Mouse (Mus musculus): ENCODE data around the gene Ninj2. TPM values are rescaled to one million over a fixed set of nuclear protein-coding genes. Genes with fewer than 3 reads are reported as not detected.

The Ninj2 gene
- polyA plus RNA-seq, 1 experiment, result 0.26 TPM

GRCm38 (mm10) chr6:120189287-120189686 is 96.1 kb downstream of the Ninj2 start:
- DNase-seq, result no peak
- H3K4me3 ChIP-seq (replicated peaks; ENCODE audit: extremely low read depth, low read depth, low read length), result no peak overlapping the region
- H3K4me1 ChIP-seq (ENCODE audit: control insufficient read depth, insufficient read depth, low read length), result peaks cover 18% of the 10 kb centered on the region
- TF ChIP-seq CTCF (IDR thresholded peaks at IDR 0.05; ENCODE audit: insufficient read depth, low read length) (no peak), POLR2A (IDR thresholded peaks at IDR 0.05; ENCODE audit: borderline replicate concordance, extremely low read depth, low read depth, low read length) (no peak)
- 76% methylated on average over 5 of the region's 5 CpGs for WGBS

GRCm38 (mm10) chr6:120190365-120190764 is 97.2 kb downstream of the Ninj2 start:
- no peak for TF ChIP-seq CTCF (IDR thresholded peaks at IDR 0.05; ENCODE audit: insufficient read depth, low read length)
- no peak for TF ChIP-seq POLR2A (IDR thresholded peaks at IDR 0.05; ENCODE audit: borderline replicate concordance, extremely low read depth, low read depth, low read length)

GRCm38 (mm10) chr6:120190912-120191311 is 97.8 kb downstream of the Ninj2 start:
- WGBS, result 64% methylated on average over 4 of the region's 4 CpGs
- TF ChIP-seq POLR2A (IDR thresholded peaks at IDR 0.05; ENCODE audit: borderline replicate concordance, extremely low read depth, low read depth, low read length) (no peak), CTCF (IDR thresholded peaks at IDR 0.05; ENCODE audit: insufficient read depth, low read length) (no peak)
- Histone ChIP-seq H3K4me1 (ENCODE audit: control insufficient read depth, insufficient read depth, low read length) (peaks cover 18% of the 10 kb centered on the region), H3K4me3 (replicated peaks; ENCODE audit: extremely low read depth, low read depth, low read length) (no peak overlapping the region)
- no peak for DNase-seq

More at GRCm38 (mm10) chr6:120190365-120190764, 97.2 kb downstream of the Ninj2 start:
- 85% methylated on average over 4 of the region's 4 CpGs for WGBS
- no peak for DNase-seq
- peaks cover 18% of the 10 kb centered on the region for H3K4me1 ChIP-seq (ENCODE audit: control insufficient read depth, insufficient read depth, low read length)
- no peak overlapping the region for H3K4me3 ChIP-seq (replicated peaks; ENCODE audit: extremely low read depth, low read depth, low read length)

- peaks cover 18% of the 10 kb centered on the region for H3K4me1 ChIP-seq (ENCODE audit: control insufficient read depth, insufficient read depth, low read length)
- DNase-seq, result no peak
- WGBS, result 64% methylated on average over 7 of the region's 7 CpGs
- TF ChIP-seq CTCF (IDR thresholded peaks at IDR 0.05; ENCODE audit: insufficient read depth, low read length), result no peak
- TF ChIP-seq POLR2A (IDR thresholded peaks at IDR 0.05; ENCODE audit: borderline replicate concordance, extremely low read depth, low read depth, low read length), result no peak
- no peak overlapping the region for H3K4me3 ChIP-seq (replicated peaks; ENCODE audit: extremely low read depth, low read depth, low read length)
Observed at GRCm38 (mm10) chr6:120191396-120192170, 98.4 kb downstream of the Ninj2 start.

GRCm38 (mm10) chr6:120192211-120192870 is 99.2 kb downstream of the Ninj2 start:
- no peak overlapping the region for H3K4me3 ChIP-seq (replicated peaks; ENCODE audit: extremely low read depth, low read depth, low read length)
- 29% methylated on average over 15 of the region's 15 CpGs for WGBS
- no peak for TF ChIP-seq CTCF (IDR thresholded peaks at IDR 0.05; ENCODE audit: insufficient read depth, low read length)
- peak; percentile 33; the same call in 1 of the 2 replicates for TF ChIP-seq POLR2A (IDR thresholded peaks at IDR 0.05; ENCODE audit: borderline replicate concordance, extremely low read depth, low read depth, low read length)
- H3K4me1 ChIP-seq (ENCODE audit: control insufficient read depth, insufficient read depth, low read length), result peaks cover 18% of the 10 kb centered on the region
- DNase-seq, result peak; percentile 72

GRCm38 (mm10) chr6:120193174-120193573 is 100.0 kb downstream of the Ninj2 start:
- Histone ChIP-seq H3K4me1 (ENCODE audit: control insufficient read depth, insufficient read depth, low read length) (peaks cover 15% of the 10 kb centered on the region), H3K4me3 (replicated peaks; ENCODE audit: extremely low read depth, low read depth, low read length) (no peak overlapping the region)
- 10% methylated on average over 5 of the region's 5 CpGs for WGBS
- TF ChIP-seq POLR2A (IDR thresholded peaks at IDR 0.05; ENCODE audit: borderline replicate concordance, extremely low read depth, low read depth, low read length) (no peak), CTCF (IDR thresholded peaks at IDR 0.05; ENCODE audit: insufficient read depth, low read length) (peak; percentile 97)
- DNase-seq, result peak; percentile 86

GRCm38 (mm10) chr6:120193793-120194192 is 100.6 kb downstream of the Ninj2 start:
- no peak for TF ChIP-seq POLR2A (IDR thresholded peaks at IDR 0.05; ENCODE audit: borderline replicate concordance, extremely low read depth, low read depth, low read length)
- no peak for TF ChIP-seq CTCF (IDR thresholded peaks at IDR 0.05; ENCODE audit: insufficient read depth, low read length)
- WGBS, result 65% methylated on average over 1 of the region's 1 CpGs

GRCm38 (mm10) chr6:120194305-120194704 is 101.2 kb downstream of the Ninj2 start:
- no peak for TF ChIP-seq CTCF (IDR thresholded peaks at IDR 0.05; ENCODE audit: insufficient read depth, low read length)
- no peak for TF ChIP-seq POLR2A (IDR thresholded peaks at IDR 0.05; ENCODE audit: borderline replicate concordance, extremely low read depth, low read depth, low read length)
- 43% methylated on average over 10 of the region's 10 CpGs for WGBS
- peaks cover 12% of the 10 kb centered on the region for H3K4me1 ChIP-seq (ENCODE audit: control insufficient read depth, insufficient read depth, low read length)
- H3K4me3 ChIP-seq (replicated peaks; ENCODE audit: extremely low read depth, low read depth, low read length), result no peak overlapping the region
- DNase-seq, result no peak

More at GRCm38 (mm10) chr6:120193793-120194192, 100.6 kb downstream of the Ninj2 start:
- Histone ChIP-seq H3K4me3 (replicated peaks; ENCODE audit: extremely low read depth, low read depth, low read length) (no peak overlapping the region), H3K4me1 (ENCODE audit: control insufficient read depth, insufficient read depth, low read length) (peaks cover 15% of the 10 kb centered on the region)
- no peak for DNase-seq

- TF ChIP-seq CTCF (IDR thresholded peaks at IDR 0.05; ENCODE audit: insufficient read depth, low read length) (no peak), POLR2A (IDR thresholded peaks at IDR 0.05; ENCODE audit: borderline replicate concordance, extremely low read depth, low read depth, low read length) (no peak)
- peaks cover 12% of the 10 kb centered on the region for H3K4me1 ChIP-seq (ENCODE audit: control insufficient read depth, insufficient read depth, low read length)
- peak; percentile 78 for DNase-seq
- no peak overlapping the region for H3K4me3 ChIP-seq (replicated peaks; ENCODE audit: extremely low read depth, low read depth, low read length)
- WGBS, result 43% methylated on average over 7 of the region's 7 CpGs
Observed at GRCm38 (mm10) chr6:120194963-120195362, 101.8 kb downstream of the Ninj2 start.

All from lung, adult 2 months (tissue).